Mouse (Mus musculus) liver, embryonic 14.5 days (tissue): ENCODE measurements at regions not wholly inside any gene's neighbourhood (a gene's known extent, or its start where the extent isn't known, plus 50 kb on each side); places are given as distances from the start of the nearest gene placed in this dataset.

Source experiments
- CTCF ChIP-seq: IDR thresholded peaks from 2 replicates; pipeline ENCODE4 v1.5.1; 2016; ENCODE audit warnings: antibody characterized with exemption, low read depth, control low read depth
- EP300 ChIP-seq: IDR thresholded peaks from 2 replicates; pipeline ENCODE4 v1.6.1; 2016; ENCODE audit warnings: antibody characterized with exemption, low read depth

- TF ChIP-seq CTCF: no peak
- no peak for TF ChIP-seq EP300
Measured at GRCm38 (mm10) chr11:27726109-27726508, 613.6 kb downstream of the Gm6685 start.
